Mouse (Mus musculus) kidney, postnatal 14 days (tissue): ENCODE results near the gene Gm26620.

ENCODE experiments used
- DNase-seq: peaks from one replicate; pipeline ENCODE4 v3.0.0; 2022; ENCODE audit warnings: mixed read lengths

Gm26620 gene

DNA sequence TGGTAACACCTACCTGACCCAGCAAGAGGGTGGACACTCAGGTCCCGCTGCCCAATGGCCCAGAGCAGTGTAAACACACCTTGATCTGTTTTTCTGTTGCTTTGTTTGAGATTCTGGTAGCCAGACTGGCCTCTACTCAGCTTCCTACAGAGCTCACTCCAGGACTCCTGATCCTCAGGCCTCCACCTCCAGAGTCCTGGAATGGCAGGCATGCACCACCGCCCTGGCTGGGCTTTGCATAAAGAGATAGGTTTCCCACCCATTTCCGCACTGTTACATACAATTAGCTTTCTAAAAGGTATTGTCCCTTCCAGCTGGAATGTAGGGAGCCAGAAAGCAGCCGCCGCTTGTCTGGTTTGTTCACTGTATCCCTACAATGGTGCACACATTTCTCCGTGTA, 13.5 kb upstream of the Gm26620 start:
- DNase-seq = no peak

DNA sequence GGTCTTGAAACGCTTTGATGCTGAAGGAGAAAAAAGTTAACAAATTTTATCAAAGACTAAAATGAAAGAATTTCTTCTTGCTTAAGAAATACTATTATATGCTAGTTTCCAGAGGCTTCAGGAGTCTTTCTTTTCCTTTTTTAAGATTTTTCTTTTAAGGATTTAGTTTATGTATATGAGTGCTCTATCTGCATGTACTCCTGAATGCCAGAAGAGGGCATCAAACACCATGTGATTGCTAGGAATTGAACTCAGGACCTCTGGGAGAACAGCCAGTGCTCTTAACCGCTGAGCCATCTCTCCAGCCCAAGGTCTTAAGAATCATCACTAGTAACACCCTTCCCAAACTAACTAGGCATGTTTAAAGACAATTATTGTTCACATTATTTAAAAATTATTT, 12.9 kb upstream of the Gm26620 start:
- DNase-seq = no peak

DNA sequence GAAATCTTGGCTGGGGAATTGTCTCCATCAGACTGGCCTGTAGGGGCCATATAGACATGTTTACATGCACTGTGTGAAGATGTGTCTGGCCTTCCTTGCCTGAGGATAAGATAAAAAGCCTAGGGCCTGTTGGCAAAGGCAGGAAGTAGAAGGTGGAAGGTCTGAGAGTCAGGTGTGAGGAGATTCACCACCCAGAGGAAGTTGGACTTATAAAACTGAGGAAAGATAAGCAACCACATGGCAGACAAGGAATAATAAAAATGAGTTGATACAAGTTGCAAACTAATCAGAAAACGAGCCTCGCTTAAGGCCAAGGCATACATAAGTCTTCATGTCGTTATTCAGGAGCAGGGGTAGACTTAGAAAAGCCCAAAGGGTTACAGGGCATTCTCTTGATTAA, 9.2 kb upstream of the Gm26620 start:
- DNase-seq = no peak

DNA sequence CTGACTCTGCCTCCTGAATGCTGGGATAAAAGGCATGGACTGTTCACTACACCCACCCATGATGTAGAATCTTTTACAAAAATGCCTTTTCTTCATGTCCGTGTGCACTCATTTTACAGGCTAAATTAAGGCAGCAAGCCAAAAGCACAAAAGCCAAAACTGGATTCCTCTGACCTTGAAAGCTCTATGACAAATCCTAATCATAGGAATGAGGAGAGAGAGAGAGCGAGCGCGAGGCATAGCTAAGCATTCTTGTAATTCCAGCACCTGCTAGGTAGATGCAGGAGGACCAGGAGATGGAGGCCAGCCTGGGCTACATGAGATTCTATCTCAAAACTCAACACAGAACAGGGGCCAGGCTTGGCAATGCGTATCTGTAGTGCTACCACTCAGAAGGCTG, 8.0 kb upstream of the Gm26620 start:
- DNase-seq = no peak

DNA sequence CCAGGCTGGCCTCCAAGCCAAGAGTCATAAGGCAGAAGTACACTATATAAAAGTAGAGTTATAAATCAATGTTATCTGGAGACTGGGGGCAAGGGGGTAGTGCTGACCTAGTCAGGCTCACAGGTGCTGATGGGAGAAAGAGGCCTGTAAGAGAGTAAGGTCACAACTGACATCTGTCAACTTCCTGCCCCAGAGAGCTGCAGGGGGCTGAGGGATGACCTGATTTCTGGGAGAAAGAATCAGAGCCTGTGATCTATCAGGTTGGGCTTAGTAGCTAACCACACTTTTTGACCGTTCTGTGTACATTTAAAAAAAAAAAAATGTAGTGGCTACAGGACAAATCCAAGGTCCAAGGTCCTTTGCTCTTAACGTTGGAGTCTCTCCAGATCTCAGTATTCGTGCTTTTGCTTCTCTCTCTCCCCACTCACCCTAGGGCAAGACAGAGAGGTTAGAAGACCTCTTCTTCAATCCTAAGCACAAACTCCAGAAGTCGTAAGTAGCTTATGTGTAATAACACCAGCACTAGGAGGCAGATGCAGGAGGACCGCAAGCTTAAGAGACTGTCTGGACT, 1.9 kb upstream of the Gm26620 start:
- DNase-seq = no peak

DNA sequence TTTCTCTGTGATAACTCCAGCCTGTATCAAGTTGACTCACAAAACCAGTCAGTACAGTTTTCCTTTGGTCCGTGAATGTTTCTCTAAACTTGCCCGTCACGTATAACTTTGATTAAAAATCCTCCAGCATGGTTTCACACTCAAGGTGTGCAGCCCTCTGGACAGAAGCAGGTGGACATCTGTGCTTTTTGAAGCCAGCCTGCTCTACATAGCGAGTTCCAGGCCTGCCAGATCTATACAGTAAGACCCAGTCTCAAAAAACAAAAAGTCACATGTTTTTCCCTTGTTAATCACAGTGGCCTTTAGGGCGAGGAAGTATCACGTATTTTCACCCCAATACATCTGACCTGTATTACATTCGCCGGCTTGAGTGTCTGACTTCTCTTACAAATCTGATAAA, 475 bp upstream of the Gm26620 start:
- DNase-seq = no peak

DNA sequence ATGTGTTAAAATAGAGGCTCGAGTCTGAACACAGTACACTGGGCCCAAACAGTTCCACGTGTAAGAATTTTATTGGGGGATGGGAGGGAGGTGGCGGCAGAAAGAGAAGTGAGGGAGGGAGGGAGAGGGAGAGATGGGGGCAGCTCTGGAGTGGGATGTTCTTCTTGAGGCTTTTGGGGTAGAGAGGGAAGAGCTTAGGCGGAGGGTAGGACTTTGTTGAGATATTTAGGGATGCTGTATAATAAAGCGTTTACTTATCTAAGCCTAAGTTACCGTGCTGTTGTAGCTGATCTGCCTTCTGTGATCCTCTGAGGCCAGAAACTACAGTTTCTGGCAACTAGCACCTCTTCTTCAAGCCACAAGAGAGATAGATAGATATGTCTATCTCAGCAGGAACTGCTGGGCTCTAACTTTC, 1.2 kb downstream of the Gm26620 start:
- DNase-seq = no peak

DNA sequence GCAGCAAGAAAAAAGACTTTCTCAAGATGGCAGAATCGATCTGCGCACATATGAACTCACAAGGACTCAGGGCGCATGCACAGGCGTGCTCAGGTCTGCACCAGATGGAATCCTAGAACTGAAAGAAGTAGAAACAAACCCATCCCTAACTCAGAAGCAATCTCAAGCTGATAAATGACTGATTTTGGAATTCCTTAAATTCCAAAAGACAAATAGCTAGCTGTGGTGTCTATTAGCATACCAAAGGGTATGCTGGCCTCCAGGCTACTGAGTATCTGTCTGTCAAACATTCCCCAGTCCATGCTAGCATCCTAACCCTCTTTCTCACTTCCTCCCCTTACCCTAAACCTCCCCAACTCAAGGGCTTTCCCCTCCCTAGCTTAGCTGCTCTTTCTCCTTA, 4.4 kb downstream of the Gm26620 start:
- no peak for DNase-seq

DNA sequence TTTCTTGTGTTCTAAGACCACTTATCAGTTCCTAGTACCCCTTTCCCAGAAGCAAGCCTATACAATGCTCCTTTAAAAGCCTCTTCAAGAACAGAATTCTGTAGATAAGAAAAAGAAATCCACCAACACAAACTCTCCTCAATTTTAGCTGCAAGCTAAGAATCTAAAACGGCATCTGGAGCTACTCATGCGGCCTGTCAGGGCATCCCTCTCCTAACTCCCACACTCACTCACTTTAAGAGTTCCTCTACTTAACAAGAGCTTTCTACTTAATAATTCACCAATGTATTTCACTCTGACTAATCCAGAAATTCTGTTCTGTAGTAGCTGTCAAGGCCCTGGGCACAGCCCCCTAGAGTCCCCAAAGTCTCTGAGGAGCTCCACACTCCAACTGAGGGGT, 6.8 kb downstream of the Gm26620 start:
- DNase-seq = no peak

DNA sequence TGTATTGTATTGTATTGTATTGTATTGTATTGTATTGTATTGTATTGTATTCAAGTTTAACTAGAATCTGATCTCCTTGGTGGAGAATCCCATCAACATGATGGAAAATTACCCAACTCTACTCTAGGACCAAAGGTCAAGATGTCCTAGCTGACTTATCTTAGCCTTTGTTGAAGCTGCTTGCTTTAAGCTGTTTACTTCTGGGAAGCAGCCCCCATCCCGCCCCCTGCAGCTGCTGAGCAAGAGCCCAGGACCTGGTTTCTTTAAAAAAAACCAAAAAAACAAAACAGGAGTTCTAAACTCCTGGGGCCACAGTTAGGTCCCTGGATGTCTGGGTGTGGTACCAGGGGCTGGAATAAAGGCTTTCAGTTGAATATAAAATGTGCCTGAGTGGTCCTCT, 7.4 kb downstream of the Gm26620 start:
- DNase-seq = no peak

DNA sequence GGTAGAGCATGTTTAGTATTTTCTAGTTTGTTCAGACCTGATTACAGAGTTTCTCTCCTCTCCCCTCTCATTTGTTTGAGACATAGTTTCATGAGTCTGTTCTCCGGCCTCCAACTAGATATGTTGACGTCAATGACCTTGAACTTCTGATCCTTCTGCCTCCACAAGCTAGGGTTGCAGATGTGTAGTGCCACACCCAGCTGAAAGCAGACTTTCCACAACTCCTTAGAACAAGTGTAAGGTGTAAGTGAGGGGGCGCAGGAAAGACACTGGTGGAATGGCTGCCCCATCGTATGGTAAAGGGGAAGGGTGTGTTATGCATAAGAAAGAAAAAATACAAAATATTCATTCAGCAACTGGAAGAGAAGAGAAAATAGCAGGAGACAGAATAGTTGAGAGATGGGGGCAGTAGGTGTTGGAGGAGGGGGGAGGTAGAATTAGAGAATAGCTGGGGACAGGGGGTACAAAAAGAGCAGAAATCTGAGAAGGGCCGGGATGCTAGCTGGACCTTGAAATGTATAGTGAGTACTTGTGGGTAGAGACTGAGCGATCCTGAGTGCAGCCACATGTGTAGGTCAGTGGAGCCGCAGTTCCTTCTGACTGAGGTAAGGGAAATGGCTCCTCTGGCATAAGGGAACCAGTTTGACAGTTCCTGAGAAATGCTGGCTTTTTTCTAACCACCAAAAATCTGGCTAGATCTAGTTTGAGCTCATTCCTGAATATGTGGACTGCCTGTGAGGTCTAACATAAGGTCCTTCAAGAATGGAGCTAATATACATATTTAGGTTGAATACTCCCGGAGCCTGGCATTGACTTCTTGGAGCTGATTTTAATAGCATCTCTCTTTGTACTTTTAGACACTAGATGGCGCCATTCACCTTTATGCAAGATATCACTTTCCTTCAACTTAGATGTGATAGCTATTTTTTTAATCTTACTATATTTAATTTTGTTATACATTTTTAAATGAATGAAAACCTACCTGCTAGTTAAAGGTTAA, 10.0 kb downstream of the Gm26620 start:
- DNase-seq = peak; percentile 29

DNA sequence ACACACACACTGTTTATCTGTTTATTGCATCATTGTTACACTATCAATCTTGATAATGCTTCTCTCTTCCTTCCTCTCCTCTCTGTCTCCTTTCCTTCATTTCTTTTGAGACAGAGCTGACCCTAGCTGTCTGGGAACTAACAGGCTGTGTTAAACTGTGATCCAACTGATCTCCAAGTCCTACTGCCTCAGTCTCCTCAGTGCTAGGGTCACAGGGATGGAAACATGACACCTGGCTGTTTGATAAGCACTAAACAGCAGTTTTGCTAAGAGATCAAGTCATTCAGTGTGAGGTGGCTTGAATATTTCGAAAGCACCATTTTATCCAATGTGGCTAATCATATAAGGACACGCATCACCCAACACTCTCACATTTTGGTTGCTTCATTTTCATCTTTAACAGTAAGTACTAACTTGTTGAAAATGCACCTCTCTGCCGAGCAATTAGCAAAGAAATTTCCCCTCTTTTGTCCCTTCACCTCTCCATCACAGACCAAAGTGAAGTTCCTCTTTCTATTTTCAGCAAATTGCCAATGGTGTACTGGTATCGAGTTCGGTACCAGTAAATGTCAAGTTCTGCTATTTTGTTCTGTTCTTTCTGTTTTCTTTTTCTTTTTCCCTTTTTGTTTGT, 11.9 kb downstream of the Gm26620 start:
- no peak for DNase-seq

DNA sequence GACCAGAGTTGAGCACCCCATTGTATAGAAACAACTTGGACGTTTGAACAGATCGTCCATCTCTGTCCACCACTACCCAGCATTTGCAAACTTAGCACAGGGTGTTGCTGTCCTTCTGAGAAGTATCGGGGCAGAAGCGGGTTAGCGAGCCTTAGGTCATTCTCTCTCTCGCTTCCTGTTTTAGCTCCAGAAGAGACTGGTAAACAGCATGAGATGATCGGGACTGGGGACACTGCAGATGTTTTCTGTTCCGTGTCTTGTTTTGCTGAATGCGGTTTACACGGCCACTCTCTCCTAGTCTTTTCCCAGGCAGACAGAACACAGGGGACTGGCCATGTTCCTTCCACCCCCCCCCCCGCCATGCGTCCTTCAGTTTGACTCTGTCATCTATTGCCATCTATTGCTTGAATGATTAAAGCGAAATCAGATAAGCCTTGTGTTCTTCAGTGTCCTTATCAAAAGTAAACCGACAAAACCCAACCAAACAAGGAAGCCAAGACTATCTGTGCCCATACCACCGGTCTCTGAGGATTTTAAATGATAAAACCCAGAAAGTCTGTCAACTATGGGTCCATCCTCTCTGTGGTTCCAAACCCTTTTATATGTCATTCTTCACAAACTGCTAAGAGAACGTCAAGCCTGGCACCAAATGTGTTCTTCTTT, 13.7 kb downstream of the Gm26620 start:
- no peak for DNase-seq

DNA sequence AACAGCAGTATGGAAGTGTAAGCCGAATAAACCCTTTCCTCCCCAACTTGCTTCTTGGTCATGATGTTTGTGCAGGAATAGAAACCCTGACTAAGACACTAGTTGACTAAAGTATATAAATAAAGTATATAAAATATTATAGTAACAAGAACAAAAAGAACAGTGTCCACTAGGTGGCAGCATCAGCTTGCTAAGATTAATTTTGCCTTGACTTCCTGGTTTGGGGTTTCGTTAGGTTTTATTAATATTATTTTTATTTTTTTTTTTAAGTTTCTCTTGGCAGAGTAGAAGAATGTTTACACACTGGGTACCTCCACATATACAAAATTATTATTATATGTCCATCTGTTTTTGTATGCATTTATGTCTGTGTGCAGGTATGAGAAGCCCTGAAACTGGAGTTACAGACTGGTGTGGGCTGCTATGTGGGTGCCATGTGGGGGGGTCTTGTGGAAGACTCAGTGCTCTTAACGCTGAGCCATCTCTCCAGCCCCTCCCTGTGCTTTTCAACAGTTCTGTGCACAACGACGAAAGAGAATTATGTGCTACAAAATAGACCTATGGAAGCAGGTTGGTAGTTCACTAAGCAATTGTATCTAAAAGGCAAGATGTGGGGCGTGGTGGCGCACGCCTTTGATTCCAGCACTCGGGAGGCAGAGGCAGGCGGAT, 16.1 kb downstream of the Gm26620 start:
- DNase-seq = peak; percentile 62

DNA sequence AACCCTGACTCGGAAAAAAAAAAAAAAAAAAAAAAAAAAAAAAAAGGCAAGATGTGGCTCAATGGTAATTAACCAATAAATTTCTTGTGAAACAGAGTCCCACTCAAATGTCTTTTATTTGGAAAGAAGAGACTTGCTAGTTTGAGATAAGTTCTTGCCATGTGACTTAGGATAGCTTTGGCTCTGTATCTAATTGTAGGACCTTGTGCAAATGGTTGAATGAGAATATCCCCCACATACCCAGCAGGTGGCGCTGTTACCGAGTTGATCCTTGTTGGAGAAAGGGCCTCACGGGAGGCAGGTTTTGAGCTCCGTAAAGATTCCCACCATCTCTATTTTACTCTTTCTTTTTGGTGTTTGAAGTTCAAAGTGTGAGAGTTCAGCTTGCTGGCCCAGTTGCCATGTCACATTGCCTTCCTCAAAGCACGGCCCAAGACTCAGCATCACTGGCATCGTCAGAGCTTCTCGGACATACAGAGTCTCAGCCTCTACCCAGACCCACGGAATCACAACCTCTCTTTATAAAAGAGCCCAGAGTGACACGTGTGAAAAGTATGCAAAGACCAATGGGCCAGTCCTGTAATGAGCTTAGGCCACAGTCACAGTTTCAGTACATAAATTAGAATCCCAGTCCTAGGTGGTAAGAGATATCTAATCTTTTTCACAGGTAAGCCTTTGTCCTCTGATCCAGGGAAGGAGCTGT, 16.8 kb downstream of the Gm26620 start:
- DNase-seq = peak; percentile 82

DNA sequence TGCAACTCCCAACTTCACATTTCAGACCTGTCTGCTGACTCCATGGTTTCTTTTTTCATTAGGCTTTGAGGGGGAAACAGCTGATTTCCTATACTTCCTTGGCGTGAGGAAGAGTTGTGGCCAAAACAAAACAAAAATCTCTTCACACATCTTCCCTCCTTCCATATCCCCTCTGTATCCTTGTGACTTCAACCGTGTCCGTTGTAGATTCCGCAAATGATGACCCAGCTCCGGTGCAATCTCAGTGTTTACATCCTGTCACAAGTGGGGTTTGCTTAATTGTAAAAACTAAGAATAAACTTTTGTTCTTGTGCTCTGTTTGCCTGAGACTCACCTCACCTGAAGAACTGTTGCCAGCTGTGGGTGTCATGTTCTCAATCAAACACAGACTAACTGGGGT, 18.6 kb downstream of the Gm26620 start:
- no peak for DNase-seq

DNA sequence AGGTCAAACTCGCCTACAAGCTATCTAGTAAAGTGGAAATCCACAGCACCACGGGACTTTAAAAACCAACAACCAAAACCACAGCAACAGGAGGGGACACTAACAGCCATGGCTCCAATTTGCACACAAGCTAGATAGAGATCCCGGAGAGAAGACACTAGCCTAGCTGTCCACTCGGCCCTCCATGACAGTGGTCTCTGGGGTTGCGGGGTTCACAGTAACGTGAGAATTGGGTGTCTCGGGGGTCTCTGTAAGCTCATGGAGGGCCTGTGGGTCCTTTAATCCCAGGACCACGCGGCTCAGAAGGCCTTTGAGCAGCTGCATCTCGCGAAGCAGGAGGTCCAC, 22.2 kb downstream of the Gm26620 start:
- no peak for DNase-seq

DNA sequence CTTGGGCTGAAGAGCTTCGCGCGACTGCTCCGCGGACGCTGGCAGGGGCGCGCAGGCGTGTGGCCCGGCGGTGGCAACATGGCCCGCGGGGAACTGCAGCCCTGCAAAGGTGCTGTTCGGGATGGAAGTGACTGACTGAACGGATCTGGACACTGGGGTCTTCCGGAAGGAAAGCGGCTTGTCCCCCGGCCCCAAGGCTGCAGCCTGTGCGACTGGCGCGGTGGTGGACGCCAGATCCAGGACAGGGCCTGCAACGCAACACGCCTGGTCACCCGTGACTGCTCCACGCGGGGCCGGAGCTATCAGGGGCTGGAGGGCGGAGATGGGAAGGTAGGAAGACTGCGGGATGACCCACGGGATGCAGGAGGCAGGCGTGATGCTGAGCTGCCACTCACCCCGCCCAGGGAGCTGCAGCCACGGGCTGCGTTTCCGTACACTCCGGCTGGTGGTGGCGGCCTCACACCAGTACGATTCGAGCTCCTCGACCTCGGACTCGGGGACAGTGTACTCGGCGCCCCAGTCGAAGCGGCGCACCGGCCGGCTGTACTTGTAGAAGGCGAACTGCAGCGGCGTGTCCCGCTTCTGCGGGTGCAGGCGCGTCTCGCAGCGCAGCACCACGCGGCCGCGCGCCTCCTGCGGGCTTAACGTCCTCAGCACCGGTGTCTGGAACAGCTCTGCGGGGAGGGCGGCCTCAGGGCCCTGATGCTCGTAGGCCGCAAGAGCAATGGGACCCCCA, 22.8 kb downstream of the Gm26620 start:
- peak; percentile 41 for DNase-seq

DNA sequence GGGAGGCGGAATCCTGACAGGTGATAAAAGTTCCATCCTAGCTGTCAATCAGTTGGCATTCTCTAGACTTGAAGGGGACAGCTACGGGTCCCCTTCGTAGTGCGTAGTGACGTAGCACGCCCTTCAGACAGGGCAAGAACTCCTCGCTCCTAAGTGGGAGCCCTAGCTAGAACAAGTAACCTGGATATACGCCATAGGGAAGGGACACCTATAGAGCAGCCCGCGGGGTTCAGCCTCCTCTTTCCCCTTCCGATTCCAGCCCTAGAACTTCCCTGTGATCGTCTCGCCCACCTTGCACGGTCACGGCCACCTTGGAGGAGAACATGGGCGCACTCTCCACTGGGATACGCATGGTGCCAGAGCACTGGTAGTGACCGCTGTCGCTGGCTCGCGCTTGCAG, 23.5 kb downstream of the Gm26620 start:
- DNase-seq = no peak

DNA sequence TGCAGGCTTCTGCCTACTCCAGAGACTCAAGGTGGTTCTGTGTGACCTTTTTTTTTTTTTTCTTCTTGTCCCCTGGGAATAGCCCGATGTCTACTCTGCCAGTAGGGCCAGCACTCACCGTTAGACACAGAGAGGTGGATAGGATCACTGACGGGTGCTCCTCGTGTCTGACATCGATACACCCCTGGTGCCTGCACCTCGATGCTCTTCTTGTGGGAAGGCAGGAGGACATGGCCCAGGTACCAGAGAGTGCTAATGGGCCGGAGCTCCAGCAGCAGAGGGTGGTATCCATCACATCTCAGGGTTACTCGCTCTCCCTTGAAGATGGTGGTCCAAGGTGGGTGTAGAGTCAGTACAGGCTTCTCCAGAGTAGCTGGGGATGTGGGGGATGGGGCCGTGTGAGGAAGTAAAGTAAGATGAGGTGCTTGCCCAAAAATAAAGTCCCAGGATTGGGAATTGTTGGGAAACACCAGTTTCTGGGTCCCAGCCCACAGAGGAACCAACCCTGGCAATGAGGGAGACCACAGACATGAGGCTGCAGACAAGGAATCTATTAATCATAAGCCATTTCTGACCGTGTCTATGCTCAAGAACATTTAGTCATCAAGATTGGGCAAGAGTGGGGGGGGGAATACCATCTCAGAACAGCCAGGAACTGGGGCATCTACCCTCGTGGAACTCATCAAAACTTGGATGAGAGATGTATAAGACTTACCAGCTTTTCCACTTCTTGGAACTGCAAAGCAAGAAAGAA, 27.2 kb downstream of the Gm26620 start:
- DNase-seq = no peak
